Mouse (Mus musculus) WW6 (cell line): ENCODE data around the gene Dnaja1.

Source experiments
- DNase-seq: peaks from one replicate; pipeline ENCODE4 v3.0.0-alpha.2; 2013; ENCODE audit warnings: low read depth, low spot score

The Dnaja1 gene

GRCm38 (mm10) chr4:40722011-40722666 lies at the start of gene Dnaja1:
Gene Dnaja1 (plus strand): TSS chr4:40722150.
- peak; percentile 69 for DNase-seq

GRCm38 (mm10) chr4:40673526-40673925 lies 48.4 kb upstream of the Dnaja1 start:
- no peak for DNase-seq

- no peak for DNase-seq
Measured at GRCm38 (mm10) chr4:40676338-40676737, 45.6 kb upstream of the Dnaja1 start.

GRCm38 (mm10) chr4:40677132-40677531 lies 44.8 kb upstream of the Dnaja1 start:
- no peak for DNase-seq

GRCm38 (mm10) chr4:40680250-40680860 lies 41.6 kb upstream of the Dnaja1 start:
- peak; percentile 53 for DNase-seq

- DNase-seq = no peak
Measured at GRCm38 (mm10) chr4:40681908-40682307, 40.0 kb upstream of the Dnaja1 start.

- DNase-seq = no peak
Measured at GRCm38 (mm10) chr4:40682359-40682758, 39.6 kb upstream of the Dnaja1 start.

GRCm38 (mm10) chr4:40683306-40683705 lies 38.6 kb upstream of the Dnaja1 start:
- DNase-seq = no peak

GRCm38 (mm10) chr4:40691100-40691499 lies 30.9 kb upstream of the Dnaja1 start:
- no peak for DNase-seq

GRCm38 (mm10) chr4:40697059-40697458 lies 24.9 kb upstream of the Dnaja1 start:
- DNase-seq = no peak

GRCm38 (mm10) chr4:40700216-40700615 lies 21.7 kb upstream of the Dnaja1 start:
- no peak for DNase-seq

GRCm38 (mm10) chr4:40701796-40702195 lies 20.2 kb upstream of the Dnaja1 start:
- no peak for DNase-seq

- peak; percentile 84 for DNase-seq
Measured at GRCm38 (mm10) chr4:40702797-40703709, 18.9 kb upstream of the Dnaja1 start, which contains the start of gene Aptx. Gene Aptx (minus strand): TSS chr4:40703194.

- DNase-seq = no peak
Measured at GRCm38 (mm10) chr4:40703710-40704275, 18.2 kb upstream of the Dnaja1 start.

- DNase-seq = no peak
Measured at GRCm38 (mm10) chr4:40717141-40717540, 4.8 kb upstream of the Dnaja1 start.

GRCm38 (mm10) chr4:40720910-40721309 lies 1.0 kb upstream of the Dnaja1 start:
- no peak for DNase-seq

- peak; percentile 38 for DNase-seq
Measured at GRCm38 (mm10) chr4:40722687-40723460, 924 bp downstream of the Dnaja1 start.

- DNase-seq = no peak
Measured at GRCm38 (mm10) chr4:40725141-40725540, 3.2 kb downstream of the Dnaja1 start.

GRCm38 (mm10) chr4:40725554-40725953 lies 3.6 kb downstream of the Dnaja1 start:
- DNase-seq = no peak

- no peak for DNase-seq
Measured at GRCm38 (mm10) chr4:40727247-40727646, 5.3 kb downstream of the Dnaja1 start.

- no peak for DNase-seq
Measured at GRCm38 (mm10) chr4:40731262-40731661, 9.3 kb downstream of the Dnaja1 start.
